Mouse (Mus musculus): ENCODE measurements at regions not wholly inside any gene's neighbourhood (a gene's known extent, or its start where the extent isn't known, plus 50 kb on each side); places are given as distances from the start of the nearest gene placed in this dataset.

GRCm38 (mm10) chr9:32923925-32924324 is 287.9 kb downstream of the Ets1 start:
- TF ChIP-seq CTCF (IDR thresholded peaks at IDR 0.05; ENCODE audit: low read depth) (no peak), EP300 (IDR thresholded peaks at IDR 0.05; ENCODE audit: low read depth) (no peak)

Measured in liver, postnatal 0 days (tissue).